1 mouse cellular context compared by ENCODE assay signal in genomic region chr9:72781466-72781865, GRCm38 (mm10).
TF ChIP-seq lines count a peak whose summit lies in the region.

No protein-coding gene starts in this region.

TF ChIP-seq in MEL, 35 proteins besides CTCF, POLR2A, EP300 and RAD21:
- TF ChIP-seq TBP (IDR thresholded peaks at IDR 0.05; ENCODE audit: low read depth, low read length), result no peak
- TF ChIP-seq ZNF384 (IDR thresholded peaks at IDR 0.05; ENCODE audit: low read depth, low read length), result peak; percentile 56; the same call in 1 of the 2 replicates
